Mouse (Mus musculus) splenic B cell, adult 2 months (primary cell): Measurements from ENCODE around the gene Slc22a1.

ENCODE experiments used
- DNase-seq: peaks from one replicate; pipeline ENCODE4 v3.0.0-alpha.2; 2011; ENCODE audit warnings: low read depth, low spot score
- H3K27me3 ChIP-seq: 2 replicates; pipeline ENCODE4 v1.6.1; 2012; ENCODE audit warnings: mild to moderate bottlenecking, low read length, moderate library complexity, mixed read lengths; ENCODE audit not compliant: control insufficient read depth, poor library complexity, insufficient read depth, severe bottlenecking
- H3K36me3 ChIP-seq: 2 replicates; pipeline ENCODE4 v1.6.1; 2012; ENCODE audit warnings: mild to moderate bottlenecking, low read length, moderate library complexity, mixed read lengths; ENCODE audit not compliant: control insufficient read depth, poor library complexity, insufficient read depth, severe bottlenecking

The Slc22a1 gene

GRCm38 (mm10) chr17:12630976-12631730 is 44.5 kb downstream of the Slc22a1 start:
- no peaks in the 10 kb centered on the region for H3K36me3 ChIP-seq
- no peaks in the 10 kb centered on the region for H3K27me3 ChIP-seq
- DNase-seq: no peak

GRCm38 (mm10) chr17:12627983-12628382 is 47.6 kb downstream of the Slc22a1 start:
- Histone ChIP-seq H3K36me3 (no peaks in the 10 kb centered on the region), H3K27me3 (no peaks in the 10 kb centered on the region)
- DNase-seq: no peak

DNA sequence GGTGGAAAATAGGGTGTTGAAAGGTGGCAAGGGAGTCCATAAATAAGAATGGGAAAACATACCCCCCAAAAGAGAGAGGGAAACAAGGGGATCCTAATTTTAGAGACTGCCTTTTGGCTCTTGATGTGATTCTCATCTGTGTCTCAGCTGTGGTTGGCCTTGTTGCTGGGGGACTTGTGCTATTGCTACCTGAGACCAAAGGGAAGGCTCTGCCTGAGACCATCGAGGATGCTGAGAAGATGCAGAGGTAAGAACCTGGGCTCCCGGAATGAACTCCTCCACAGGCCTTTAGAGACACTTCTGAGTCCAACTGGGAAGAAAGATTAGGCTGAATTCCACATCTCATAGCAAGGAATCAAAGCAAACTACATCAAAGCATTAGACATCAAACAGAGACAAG is 56.0 kb downstream of the Slc22a1 start:
- Histone ChIP-seq H3K36me3 (no peaks in the 10 kb centered on the region), H3K27me3 (no peaks in the 10 kb centered on the region)
- DNase-seq: no peak

DNA sequence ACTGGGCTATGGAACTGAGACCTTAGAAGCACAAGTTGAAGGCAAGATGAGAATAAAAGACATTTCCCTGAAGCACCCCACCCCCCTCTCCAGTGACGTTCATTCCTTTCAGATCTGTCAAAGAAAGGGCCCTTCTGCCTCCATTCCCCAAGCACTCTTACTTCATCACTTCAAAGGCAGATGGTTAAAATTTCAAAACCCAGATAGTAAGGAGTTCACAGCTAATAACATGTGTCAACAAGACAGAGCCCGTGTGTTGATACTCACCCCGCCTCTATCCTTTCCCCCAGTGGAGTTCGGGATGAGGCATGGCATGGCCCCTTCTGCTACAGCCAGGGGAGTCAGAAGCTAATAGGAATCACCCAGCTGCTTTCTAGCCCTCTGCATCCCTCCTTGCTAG is 60.2 kb downstream of the Slc22a1 start:
- H3K36me3 ChIP-seq: no peaks in the 10 kb centered on the region
- DNase-seq: no peak
- no peaks in the 10 kb centered on the region for H3K27me3 ChIP-seq

- Histone ChIP-seq H3K36me3 (no peaks in the 10 kb centered on the region), H3K27me3 (no peaks in the 10 kb centered on the region)
- DNase-seq: no peak
Observed at GRCm38 (mm10) chr17:12614511-12615385, 60.9 kb downstream of the Slc22a1 start.

GRCm38 (mm10) chr17:12607202-12607601 is 68.4 kb downstream of the Slc22a1 start:
- Histone ChIP-seq H3K36me3 (no peaks in the 10 kb centered on the region), H3K27me3 (no peaks in the 10 kb centered on the region)
- no peak for DNase-seq

DNA sequence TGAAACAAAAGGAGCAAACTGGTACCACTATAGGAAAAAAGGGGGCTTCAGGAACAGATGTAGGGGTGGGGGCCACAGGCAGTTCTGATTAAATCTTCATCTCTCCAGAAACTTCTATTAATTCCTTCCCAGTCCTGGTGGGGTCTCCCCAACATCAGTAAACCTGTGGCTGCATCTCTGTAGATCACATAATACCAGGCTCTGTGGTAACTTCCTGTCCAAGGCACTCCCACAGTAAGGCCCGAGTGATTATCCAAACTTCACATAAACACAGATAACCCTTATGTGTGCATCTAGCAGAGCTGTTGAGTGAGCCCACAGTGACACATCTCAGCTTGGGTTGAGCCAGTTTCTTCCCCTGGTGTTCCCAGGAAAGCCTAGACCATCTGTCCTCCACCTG is 69.0 kb downstream of the Slc22a1 start:
- Histone ChIP-seq H3K36me3 (no peaks in the 10 kb centered on the region), H3K27me3 (no peaks in the 10 kb centered on the region)
- no peak for DNase-seq
